ENCODE assay signal across 17 mouse cellular contexts in genomic region chr10:42042881-42043280, GRCm38 (mm10). TPM values are rescaled to one million over a fixed set of nuclear protein-coding genes. Genes with fewer than 3 reads are reported as not detected.
DNase-seq lines count a peak whose midpoint lies in the region; ATAC-seq and TF ChIP-seq lines count a peak whose summit lies in the region.
"Had no signal": no experiment of that assay in that cellular context is flagged by ENCODE, and none has a peak within 500 bp of the region (broad histone marks: within the 10 kb centered on the region; RNA-seq: fewer than 3 reads in every experiment).

No protein-coding gene starts in this region.

- TF ChIP-seq CTCF in stomach, postnatal 0 days (IDR thresholded peaks at IDR 0.05; ENCODE audit: low read depth), result no peak

- no peak overlapping the region for H3K9ac ChIP-seq in stomach, postnatal 0 days (ENCODE audit: low read length)
- H3K9ac ChIP-seq: forebrain, embryonic 15.5 days; liver, embryonic 13.5 days had no signal

- H3K9me3 ChIP-seq in heart, embryonic 10.5 days, result no peaks in the 10 kb centered on the region
- no peaks in the 10 kb centered on the region for H3K9me3 ChIP-seq in stomach, postnatal 0 days (ENCODE audit: control insufficient read depth, low read length)
- H3K9me3 ChIP-seq: forebrain, embryonic 15.5 days; hindbrain, embryonic 10.5 days; liver, embryonic 13.5 days had no signal

- no peak overlapping the region for H3K4me2 ChIP-seq in stomach, postnatal 0 days (replicated peaks; ENCODE audit: low read depth)
- H3K4me2 ChIP-seq: forebrain, embryonic 15.5 days; liver, embryonic 13.5 days had no signal

- H3K27ac ChIP-seq in heart, embryonic 10.5 days, result 0 out of 2 replicates have a peak overlapping the region, but pooled peaks have one; percentile 42
- peak overlapping the region; percentile 40; the same call in 1 of the 2 replicates for H3K27ac ChIP-seq in stomach, postnatal 0 days (replicated peaks)
- H3K27ac ChIP-seq: forebrain, embryonic 15.5 days; heart, adult 2 months; hindbrain, embryonic 10.5 days; liver, embryonic 13.5 days; macrophage had no signal

- no peak for DNase-seq in heart, embryonic 10.5 days (ENCODE audit: low spot score)
- DNase-seq in heart, adult 11 months, result no peak
- DNase-seq in right cerebral cortex, adult 18-20 months, result peak; percentile 62
- DNase-seq in right cerebral cortex, postnatal 14 days, result no peak
- peak; percentile 36 to 92 for DNase-seq in left cerebral cortex, postnatal 25 days (ENCODE audit: low spot score in 2 of 2)
- DNase-seq in stomach, postnatal 0 days (ENCODE audit: low spot score), result no peak
- DNase-seq in cerebellum, postnatal 25 days, result no peak
- DNase-seq: adrenal gland, postnatal 10 days; cerebellum, adult 9-11 months; heart, adult 2 months; kidney, adult 18-20 months; liver, embryonic 13.5 days; midbrain, embryonic 14.5 days had no signal

- H3K36me3 ChIP-seq in heart, embryonic 10.5 days, result no peaks in the 10 kb centered on the region
- H3K36me3 ChIP-seq in stomach, postnatal 0 days (ENCODE audit: control insufficient read depth, insufficient read depth, low read length), result no peaks in the 10 kb centered on the region
- H3K36me3 ChIP-seq: forebrain, embryonic 15.5 days; hindbrain, embryonic 10.5 days; liver, embryonic 13.5 days had no signal

- no peak for ATAC-seq in stomach, postnatal 0 days (ENCODE audit: low FRiP score, low TSS enrichment)
- ATAC-seq in inflammation-experienced regulatory T-cells, adult 6 months, result no peak
- ATAC-seq: forebrain, embryonic 15.5 days had no signal

- WGBS in heart, embryonic 10.5 days, result 56% methylated on average over 1 of the region's 1 CpGs
- WGBS in stomach, postnatal 0 days, result 40% methylated on average over 1 of the region's 1 CpGs

- peaks cover 22% of the 10 kb centered on the region for H3K4me1 ChIP-seq in heart, embryonic 10.5 days
- no peaks in the 10 kb centered on the region; the same call in 1 of the 2 replicates for H3K4me1 ChIP-seq in stomach, postnatal 0 days (replicated peaks; ENCODE audit: control insufficient read depth, insufficient read depth)

- H3K27me3 ChIP-seq in heart, embryonic 10.5 days (ENCODE audit: insufficient read depth, poor library complexity, severe bottlenecking), result 0 out of 2 replicates have a peak, but pooled peaks cover 8% of the 10 kb centered on the region
- no peaks in the 10 kb centered on the region for H3K27me3 ChIP-seq in stomach, postnatal 0 days (ENCODE audit: control insufficient read depth, insufficient read depth, low read length)
- H3K27me3 ChIP-seq: forebrain, embryonic 15.5 days; liver, embryonic 13.5 days had no signal

- no peak for TF ChIP-seq EP300 in stomach, postnatal 0 days (optimal IDR thresholded peaks at IDR 0.05)

- intact Hi-C loops in left cerebral cortex, postnatal 25 days (cut with DNase I), result loop anchor here (1.0 to 2.0 kb wide), 3 partner anchors 59 to 233 kb away; partner anchors contain the start of gene Foxo3

- no peak overlapping the region for H3K4me3 ChIP-seq in heart, embryonic 10.5 days
- H3K4me3 ChIP-seq in stomach, postnatal 0 days (ENCODE audit: low read depth, low read length), result no peak overlapping the region
- H3K4me3 ChIP-seq: forebrain, embryonic 15.5 days; heart, adult 2 months; hindbrain, embryonic 10.5 days; liver, embryonic 13.5 days had no signal

RNA-seq across cellular contexts. Expression of gene Armc2, which starts 24.6 kb away (rescaled TPM):
- polyA plus RNA-seq in heart, embryonic 10.5 days (2016; fragmentation: Nextera tagmentation; extraction: Ambion mirVana), result 0.99 and 1.4 TPM in 2 replicates
- 10 to 100 TPM; 14.2 to 15.8 TPM for total RNA-seq in left cerebral cortex, postnatal 25 days (2021)
- 1.5 and 1.8 TPM in 2 replicates for polyA plus RNA-seq in stomach, postnatal 0 days (2015; fragmentation: Nextera tagmentation; extraction: Ambion mirVana)
- polyA plus RNA-seq in inflammation-experienced regulatory T-cells, adult 6 months (2017; shearing (Covaris generic)), result under 1 TPM; 0.49 to 0.89 (median 0.77) TPM

Comparison
In these comparisons a context has a peak if more than half of its experiments do, and no peak if none do; other contexts are left out.
1. DNase-seq: peak in right cerebral cortex, adult 18-20 months (single experiment) and left cerebral cortex, postnatal 25 days (2 of 2); none in heart, embryonic 10.5 days (single experiment), heart, adult 11 months (single experiment), right cerebral cortex, postnatal 14 days (single experiment), stomach, postnatal 0 days (single experiment) and cerebellum, postnatal 25 days (0 of 2).